Mouse (Mus musculus) layer of hippocampus, adult 2 months (tissue): ENCODE results near the gene Hdac9. TPM values are rescaled to one million over a fixed set of nuclear protein-coding genes. Genes with fewer than 3 reads are reported as not detected.

Source experiments
- DNase-seq, 2 experiments: peaks; one replicate each; pipeline ENCODE4 v3.0.0; 2022; ENCODE audit warnings: low spot score in 2 of 2
- H3K27ac ChIP-seq: fragments of 200-600 bp; 2 replicates; pipeline ENCODE4 v1.8.1; 2022
- H3K4me3 ChIP-seq: fragments of 200-600 bp; 2 replicates; pipeline ENCODE4 v1.8.1; 2022; ENCODE audit warnings: mild to moderate bottlenecking
- CTCF ChIP-seq: fragments of 200-600 bp; conservative IDR thresholded peaks from 2 replicates; pipeline ENCODE4 v1.8.1; 2022; ENCODE audit warnings: antibody characterized with exemption, mild to moderate bottlenecking, moderate library complexity
- total RNA-seq, 2 experiments: library from RNA; stranded (reverse); gene quantifications; 2 replicates each; pipeline ENCODE4 v1.2.3; 2021

Hdac9 gene
- total RNA-seq, 2 experiments from 2014 or later, result 34.7 to 35.2 TPM

GRCm38 (mm10) chr12:34661378-34661777 lies 255.5 kb downstream of the Hdac9 start:
- TF ChIP-seq CTCF, result peak; percentile 66
- no peak for DNase-seq
- Histone ChIP-seq H3K4me3 (no peak overlapping the region), H3K27ac (no peak overlapping the region)

- TF ChIP-seq CTCF, result no peak
- DNase-seq, result no peak
- Histone ChIP-seq H3K4me3 (no peak overlapping the region), H3K27ac (no peak overlapping the region)
Observed at GRCm38 (mm10) chr12:34660027-34660426, 256.9 kb downstream of the Hdac9 start.

- Histone ChIP-seq H3K4me3 (no peak overlapping the region), H3K27ac (no peak overlapping the region)
- no peak for TF ChIP-seq CTCF
- no peak for DNase-seq
Observed at GRCm38 (mm10) chr12:34658568-34658967, 258.3 kb downstream of the Hdac9 start.

- peak; percentile 87 for TF ChIP-seq CTCF
- Histone ChIP-seq H3K27ac (peak overlapping the region; percentile 39; the same call in 1 of the 2 replicates), H3K4me3 (peak overlapping the region; percentile 38)
- DNase-seq, result peak; percentile 61 to 70
Observed at GRCm38 (mm10) chr12:34658119-34658518, 258.8 kb downstream of the Hdac9 start.

GRCm38 (mm10) chr12:34653615-34654014 lies 263.3 kb downstream of the Hdac9 start:
- DNase-seq, result peak in 1 of 2 experiments; percentile 27

GRCm38 (mm10) chr12:34648753-34649152 lies 268.1 kb downstream of the Hdac9 start:
- H3K4me3 ChIP-seq, result no peak overlapping the region
- no peak overlapping the region for H3K27ac ChIP-seq
- DNase-seq, result no peak
- TF ChIP-seq CTCF, result no peak

More at GRCm38 (mm10) chr12:34653615-34654014, 263.3 kb downstream of the Hdac9 start:
- H3K27ac ChIP-seq, result no peak overlapping the region
- H3K4me3 ChIP-seq, result no peak overlapping the region
- peak; percentile 84 for TF ChIP-seq CTCF

- no peak overlapping the region for H3K4me3 ChIP-seq
- DNase-seq, result no peak
- TF ChIP-seq CTCF, result no peak
- H3K27ac ChIP-seq, result no peak overlapping the region
Observed at GRCm38 (mm10) chr12:34641705-34642259, 275.1 kb downstream of the Hdac9 start.

- TF ChIP-seq CTCF, result no peak
- no peak for DNase-seq
- Histone ChIP-seq H3K4me3 (no peak overlapping the region), H3K27ac (no peak overlapping the region)
Observed at GRCm38 (mm10) chr12:34637238-34638124, 279.4 kb downstream of the Hdac9 start.

GRCm38 (mm10) chr12:34619101-34619500 lies 297.8 kb downstream of the Hdac9 start:
- no peak for DNase-seq
- Histone ChIP-seq H3K4me3 (no peak overlapping the region), H3K27ac (no peak overlapping the region)
- no peak for TF ChIP-seq CTCF

GRCm38 (mm10) chr12:34618321-34618720 lies 298.6 kb downstream of the Hdac9 start:
- peak overlapping the region; percentile 72; the same call in 1 of the 2 replicates for H3K27ac ChIP-seq
- no peak for DNase-seq
- peak overlapping the region; percentile 29; the same call in 1 of the 2 replicates for H3K4me3 ChIP-seq
- no peak for TF ChIP-seq CTCF

GRCm38 (mm10) chr12:34617836-34618235 lies 299.1 kb downstream of the Hdac9 start:
- H3K27ac ChIP-seq, result peak overlapping the region; percentile 72
- TF ChIP-seq CTCF, result no peak
- no peak for DNase-seq

GRCm38 (mm10) chr12:34614796-34615195 lies 302.1 kb downstream of the Hdac9 start:
- DNase-seq, result peak in 1 of 2 experiments; percentile 8
- no peak for TF ChIP-seq CTCF
- Histone ChIP-seq H3K4me3 (no peak overlapping the region), H3K27ac (peak overlapping the region; percentile 53; the same call in 1 of the 2 replicates)

More at GRCm38 (mm10) chr12:34617836-34618235, 299.1 kb downstream of the Hdac9 start:
- peak overlapping the region; percentile 29 for H3K4me3 ChIP-seq

GRCm38 (mm10) chr12:34612511-34612910 lies 304.4 kb downstream of the Hdac9 start:
- no peak for TF ChIP-seq CTCF
- no peak overlapping the region for H3K4me3 ChIP-seq

GRCm38 (mm10) chr12:34604521-34604920 lies 312.4 kb downstream of the Hdac9 start:
- no peak overlapping the region for H3K27ac ChIP-seq
- H3K4me3 ChIP-seq, result no peak overlapping the region
- no peak for TF ChIP-seq CTCF
- DNase-seq, result no peak

More at GRCm38 (mm10) chr12:34612511-34612910, 304.4 kb downstream of the Hdac9 start:
- H3K27ac ChIP-seq, result no peak overlapping the region
- no peak for DNase-seq
